Mouse (Mus musculus) kidney, embryonic 16.5 days (tissue): ENCODE results near the gene Lsamp. TPM values are rescaled to one million over a fixed set of nuclear protein-coding genes. Genes with fewer than 3 reads are reported as not detected.
"Not testable (repeated sequence)": the region's sequence is repeated elsewhere in the genome, so short reads cannot be mapped to it uniquely, and the experiment has no call there.

Experiments used
- ATAC-seq: fragments of 200-750 bp; cut with Nextera tagmentation; 2 replicates; pipeline ENCODE4 v1.8.0; 2017; ENCODE audit warnings: moderate TSS enrichment; ENCODE audit not compliant: low FRiP score, low TSS enrichment
- H3K27ac ChIP-seq: fragments of 300-500 bp; sonication (generic); 2 replicates; pipeline ENCODE4 v1.5.1; 2014; ENCODE audit warnings: low read length
- H3K27me3 ChIP-seq: fragments of 300-500 bp; sonication (generic); 2 replicates; pipeline ENCODE4 v1.6.1; 2014; ENCODE audit warnings: low read length, control low read depth, mixed read lengths; ENCODE audit not compliant: insufficient read depth
- H3K36me3 ChIP-seq: fragments of 300-500 bp; sonication (generic); 2 replicates; pipeline ENCODE4 v1.6.1; 2014; ENCODE audit warnings: low read length, control low read depth, mixed read lengths; ENCODE audit not compliant: insufficient read depth
- H3K4me1 ChIP-seq: fragments of 300-500 bp; sonication (generic); 2 replicates; pipeline ENCODE4 v1.6.1; 2014; ENCODE audit warnings: low read length, control low read depth, mixed read lengths; ENCODE audit not compliant: insufficient read depth
- H3K4me2 ChIP-seq: fragments of 300-500 bp; sonication (generic); replicated peaks from 2 replicates; pipeline ENCODE4 v1.6.1; 2014; ENCODE audit warnings: low read depth, low read length
- H3K4me3 ChIP-seq: fragments of 300-500 bp; sonication (generic); 2 replicates; pipeline ENCODE4 v1.5.1; 2014; ENCODE audit warnings: mild to moderate bottlenecking, low read length
- H3K9ac ChIP-seq: fragments of 300-500 bp; sonication (generic); replicated peaks from 2 replicates; pipeline ENCODE4 v1.6.1; 2014; ENCODE audit warnings: low read length
- H3K9me3 ChIP-seq: fragments of 300-500 bp; sonication (generic); 2 replicates; pipeline ENCODE4 v1.6.1; 2016; ENCODE audit warnings: low read length, control low read depth
- WGBS: fragments of 180-500 bp; shearing (Covaris S2); extraction: QIAGEN DNeasy Blood & Tissue Kit; methylation state at CpG from one replicate; pipeline ENCODE4 v1.1.7; 2014; 5-methylcytosine and 5-hydroxymethylcytosine counted together
- polyA plus RNA-seq: library from polyadenylated mRNA; unstranded; fragments of >200 nt; fragmentation: Nextera tagmentation; extraction: Ambion mirVana; gene quantifications from 2 replicates; pipeline ENCODE4 v1.2.1, GENCODE M21; 2015

Lsamp gene
- polyA plus RNA-seq, 1 experiment from 2014 or later, result 3.4 TPM

DNA sequence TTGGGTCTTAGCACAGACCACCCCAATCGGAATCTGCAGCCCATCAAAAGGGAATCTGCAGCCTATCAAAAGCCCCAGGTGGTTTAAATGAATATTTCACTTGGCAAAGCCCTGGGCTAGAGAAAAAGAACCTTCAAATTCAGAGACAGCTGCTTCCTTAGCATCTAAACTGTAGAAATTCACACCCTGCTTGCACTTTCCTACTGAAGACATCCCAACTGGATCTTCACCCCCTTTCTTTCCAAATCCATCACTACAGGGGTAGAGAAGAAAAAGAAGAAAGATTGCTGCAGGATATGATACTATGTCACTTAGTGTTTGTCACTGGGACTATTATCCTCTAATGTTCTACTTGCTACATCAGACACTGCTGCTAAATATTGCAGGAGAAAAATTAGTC is 1981.5 kb downstream of the Lsamp start:
- Histone ChIP-seq H3K4me3 (no peak overlapping the region), H3K4me2 (no peak overlapping the region), H3K27ac (no peak overlapping the region), H3K4me1 (no peaks in the 10 kb centered on the region), H3K9me3 (no peaks in the 10 kb centered on the region), H3K9ac (no peak overlapping the region), H3K36me3 (no peaks in the 10 kb centered on the region), H3K27me3 (no peaks in the 10 kb centered on the region)
- ATAC-seq, result no peak
- 75% methylated on average over 1 of the region's 1 CpGs for WGBS

DNA sequence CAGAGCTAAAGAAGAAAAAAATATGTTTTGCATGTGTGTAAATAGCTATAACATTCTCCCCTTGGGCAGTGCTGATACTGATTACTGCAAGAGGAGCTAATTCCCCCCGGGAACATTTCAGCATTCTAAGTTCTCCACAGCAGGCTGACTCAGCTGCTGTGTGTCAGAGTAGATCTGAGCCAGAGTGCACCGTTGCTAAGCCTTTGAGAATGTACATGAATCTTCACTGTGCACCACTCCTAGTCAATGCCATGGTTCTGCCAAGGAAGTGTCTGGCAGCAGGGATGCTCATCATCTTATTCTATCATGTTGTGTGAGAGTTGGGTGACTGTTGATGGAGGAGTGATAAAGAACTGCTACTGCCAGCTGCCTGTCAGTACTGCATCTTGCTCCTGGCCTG is 1985.1 kb downstream of the Lsamp start:
- ATAC-seq, result no peak
- Histone ChIP-seq H3K4me3 (no peak overlapping the region), H3K4me2 (no peak overlapping the region), H3K9me3 (no peaks in the 10 kb centered on the region), H3K4me1 (no peaks in the 10 kb centered on the region), H3K9ac (no peak overlapping the region), H3K27ac (no peak overlapping the region), H3K36me3 (no peaks in the 10 kb centered on the region), H3K27me3 (no peaks in the 10 kb centered on the region)
- WGBS, result 82% methylated on average over 2 of the region's 2 CpGs

DNA sequence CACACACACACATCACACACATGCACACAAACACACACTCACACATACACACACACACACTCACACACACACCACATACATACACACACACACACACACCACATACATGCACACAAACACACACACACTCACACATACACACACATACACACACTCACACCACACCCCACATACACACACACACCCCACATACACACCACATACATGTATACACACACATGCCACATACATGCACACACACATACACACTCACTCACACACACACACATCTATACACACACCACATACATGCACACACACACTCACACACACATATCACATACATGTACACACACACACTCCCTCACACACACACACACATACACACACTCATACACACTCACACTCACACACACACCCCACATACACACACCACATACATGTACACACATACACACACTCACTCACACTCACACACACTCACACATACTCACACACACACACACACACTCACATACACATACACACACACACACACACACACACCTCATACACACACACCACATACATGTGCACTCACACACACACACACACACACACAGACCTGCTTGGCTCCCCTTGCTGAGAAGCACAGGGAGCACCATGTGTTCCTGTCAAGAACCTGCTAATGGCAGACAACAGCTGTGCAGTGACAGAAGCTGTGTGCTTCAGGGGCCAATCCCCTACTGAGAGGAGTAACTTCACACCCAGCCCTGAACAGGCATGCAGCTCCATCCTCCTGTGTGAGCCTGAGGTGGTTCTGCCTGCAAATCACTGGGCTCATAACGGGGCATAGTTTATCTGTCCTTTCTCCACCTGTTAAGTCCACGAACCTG is 1990.9 kb downstream of the Lsamp start:
- H3K4me1 ChIP-seq, result no peaks in the 10 kb centered on the region
- H3K36me3 ChIP-seq, result no peaks in the 10 kb centered on the region
- H3K9me3 ChIP-seq, result no peaks in the 10 kb centered on the region
- 50% methylated on average over 2 of the region's 2 CpGs for WGBS
- no peak for ATAC-seq
- H3K4me2 ChIP-seq, result no peak overlapping the region
- H3K9ac ChIP-seq, result no peak overlapping the region
- H3K27me3 ChIP-seq, result no peaks in the 10 kb centered on the region
- no peak overlapping the region for H3K27ac ChIP-seq
- no peak overlapping the region for H3K4me3 ChIP-seq

DNA sequence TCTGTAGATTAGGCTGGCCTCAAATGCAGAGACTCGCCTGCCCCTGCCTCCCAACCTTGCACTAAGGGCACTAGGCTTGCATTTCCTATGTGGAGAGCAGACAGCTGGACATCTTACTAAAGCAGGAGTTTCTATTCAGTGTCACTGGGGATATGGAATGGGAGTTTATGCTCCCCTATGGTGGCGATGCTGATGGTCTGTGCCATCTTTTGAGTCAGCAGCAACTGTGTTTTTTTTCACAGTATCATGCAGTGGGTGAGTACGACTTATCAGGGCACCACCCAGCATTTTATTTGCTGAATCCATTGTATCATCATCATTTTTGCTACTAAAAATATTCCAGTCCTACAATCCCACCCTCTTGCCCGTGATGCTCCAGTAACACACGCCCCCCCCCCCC is 1992.7 kb downstream of the Lsamp start:
- no peak for ATAC-seq
- Histone ChIP-seq H3K27me3 (no peaks in the 10 kb centered on the region), H3K4me2 (no peak overlapping the region), H3K4me1 (no peaks in the 10 kb centered on the region), H3K9ac (no peak overlapping the region), H3K4me3 (no peak overlapping the region), H3K9me3 (no peaks in the 10 kb centered on the region), H3K27ac (no peak overlapping the region), H3K36me3 (no peaks in the 10 kb centered on the region)
- WGBS, result 76% methylated on average over 5 of the region's 5 CpGs

DNA sequence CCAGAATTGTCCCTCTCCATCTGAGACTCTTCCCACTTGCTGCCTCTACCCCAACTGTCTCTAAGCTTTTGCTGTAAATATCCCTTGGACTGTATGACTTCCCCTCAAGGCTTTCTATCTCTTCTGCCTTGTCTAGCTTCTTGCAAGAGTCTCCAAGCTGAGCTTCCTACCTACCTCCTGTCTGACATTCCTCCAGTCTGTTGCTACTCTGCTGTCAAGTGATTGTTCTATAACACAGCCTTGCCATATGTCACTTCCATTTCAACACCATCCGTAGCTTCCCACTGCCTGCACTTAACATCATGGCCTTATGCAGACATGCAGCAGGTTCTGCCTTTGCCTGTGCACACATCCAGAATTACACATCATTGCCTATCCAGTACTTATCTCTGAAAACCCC is 2012.8 kb downstream of the Lsamp start:
- 81% methylated on average over 1 of the region's 1 CpGs for WGBS

DNA sequence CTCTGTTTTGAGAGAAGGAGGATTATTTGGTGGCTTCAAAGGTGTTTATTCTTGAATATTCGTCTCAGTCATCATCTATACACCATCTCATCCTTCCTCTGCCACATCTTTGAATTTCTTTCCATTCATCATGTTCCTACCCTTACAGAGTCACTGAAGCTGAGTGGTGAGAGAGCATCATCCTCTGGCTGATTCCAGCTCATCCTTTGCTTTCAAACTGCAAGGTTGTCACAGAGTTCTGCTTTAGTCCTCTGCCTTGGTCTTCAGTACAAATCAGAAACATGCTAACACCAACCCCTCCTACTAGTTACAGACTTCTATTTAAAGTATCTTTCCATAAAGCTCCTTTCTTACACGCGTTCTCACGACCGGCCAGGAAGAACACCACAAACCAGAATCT is 2018.8 kb downstream of the Lsamp start:
- 92% methylated on average over 5 of the region's 5 CpGs for WGBS
- no peak overlapping the region for H3K4me2 ChIP-seq
- no peak overlapping the region for H3K4me3 ChIP-seq
- H3K27ac ChIP-seq, result no peak overlapping the region
- no peak for ATAC-seq
- H3K27me3 ChIP-seq, result no peaks in the 10 kb centered on the region
- no peaks in the 10 kb centered on the region for H3K36me3 ChIP-seq
- H3K9me3 ChIP-seq, result no peaks in the 10 kb centered on the region
- no peaks in the 10 kb centered on the region for H3K4me1 ChIP-seq
- H3K9ac ChIP-seq, result no peak overlapping the region

More for the DNA sequence above, 2012.8 kb downstream of the Lsamp start:
- Histone ChIP-seq H3K9ac (no peak overlapping the region), H3K4me1 (no peaks in the 10 kb centered on the region), H3K4me3 (no peak overlapping the region), H3K27me3 (no peaks in the 10 kb centered on the region; the same call in 1 of the 2 replicates), H3K4me2 (no peak overlapping the region), H3K9me3 (no peaks in the 10 kb centered on the region), H3K36me3 (no peaks in the 10 kb centered on the region), H3K27ac (no peak overlapping the region)
- ATAC-seq, result no peak

DNA sequence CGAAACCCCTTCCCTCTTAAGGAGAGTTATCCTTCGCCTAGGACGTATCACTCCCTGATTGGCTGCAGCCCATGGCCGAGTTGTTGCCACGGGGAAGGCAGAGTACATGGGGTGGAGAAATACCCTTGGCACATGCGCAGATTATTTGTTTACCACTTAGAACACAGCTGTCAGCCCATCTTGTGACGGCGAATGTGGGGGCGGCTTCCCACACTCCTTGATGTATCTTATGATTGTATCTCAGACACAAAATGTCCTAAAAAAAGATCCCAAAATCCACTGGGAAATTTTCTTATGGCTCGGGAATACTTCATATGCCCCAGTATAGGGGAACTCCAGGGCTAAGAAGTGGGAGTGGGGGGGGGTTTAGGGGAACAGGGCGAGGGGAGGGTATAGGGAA is 2019.3 kb downstream of the Lsamp start:
- not testable (repeated sequence) for H3K4me1 ChIP-seq, H3K4me2 ChIP-seq, H3K9ac ChIP-seq, H3K27me3 ChIP-seq, H3K9me3 ChIP-seq, H3K36me3 ChIP-seq, ATAC-seq, H3K27ac ChIP-seq, H3K4me3 ChIP-seq
- WGBS, result 97% methylated on average over 9 of the region's 11 CpGs

DNA sequence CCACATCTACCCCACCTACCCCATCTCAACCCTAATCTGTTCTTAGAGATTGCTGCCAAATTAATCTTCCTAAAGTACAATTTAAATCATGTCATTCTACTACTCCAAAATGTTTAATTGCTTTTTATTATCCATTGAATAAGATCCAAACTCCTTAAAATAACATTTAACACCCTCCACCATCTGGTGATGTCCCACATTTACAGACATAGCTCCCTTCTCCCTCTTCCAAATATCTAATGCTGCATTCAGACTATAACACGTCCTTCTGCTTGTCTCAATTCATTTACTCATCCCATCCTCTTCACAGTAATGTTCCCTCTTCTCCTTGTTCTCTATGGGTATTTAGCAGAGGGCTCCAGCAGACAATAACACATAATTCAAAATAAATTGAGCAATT is 2020.0 kb downstream of the Lsamp start:
- Histone ChIP-seq H3K9me3 (no peaks in the 10 kb centered on the region), H3K9ac (no peak overlapping the region), H3K4me1 (no peaks in the 10 kb centered on the region), H3K27ac (no peak overlapping the region), H3K27me3 (no peaks in the 10 kb centered on the region), H3K4me3 (no peak overlapping the region), H3K4me2 (no peak overlapping the region), H3K36me3 (no peaks in the 10 kb centered on the region)
- 52% methylated on average over 1 of the region's 1 CpGs for WGBS
- no peak for ATAC-seq

DNA sequence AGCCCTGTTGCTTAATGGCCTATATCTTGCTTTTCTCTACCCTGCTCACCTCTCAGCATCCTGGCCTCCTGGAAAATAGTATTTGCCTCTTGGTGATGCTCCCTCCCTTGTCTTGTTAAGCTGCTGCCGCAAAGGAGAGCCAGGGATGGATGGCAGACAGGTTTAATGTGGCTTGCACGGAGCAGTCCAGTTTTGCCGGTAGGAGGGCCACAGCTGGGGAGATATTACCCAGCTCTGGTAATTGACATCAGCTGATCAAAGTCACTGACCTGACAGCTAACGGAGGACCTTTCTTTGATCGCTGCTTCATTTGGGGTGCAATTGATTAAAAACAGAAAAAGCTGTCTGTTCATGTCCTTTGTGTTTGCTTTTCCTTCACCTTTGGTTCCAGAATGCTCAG is 2030.8 kb downstream of the Lsamp start:
- 44% methylated on average over 5 of the region's 5 CpGs for WGBS

DNA sequence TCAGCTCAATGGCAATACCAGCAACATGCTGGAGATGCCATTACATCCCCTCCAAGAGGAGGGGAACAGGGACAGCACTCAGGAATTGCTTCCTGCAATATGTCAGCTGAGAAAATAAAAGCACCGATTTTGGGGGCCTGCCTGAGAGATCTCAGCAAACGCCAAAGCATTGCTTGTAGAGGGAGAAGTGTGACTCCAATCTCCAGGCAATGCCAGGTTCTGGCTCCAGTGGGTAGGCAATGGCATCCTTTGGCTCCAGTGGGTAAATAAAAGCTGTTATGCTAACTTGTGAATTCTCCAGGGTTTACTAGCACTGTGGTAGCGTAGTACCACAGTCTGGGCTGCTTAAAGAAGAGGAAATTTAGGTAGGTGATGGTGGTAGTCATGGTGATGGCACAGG is 2031.3 kb downstream of the Lsamp start:
- Histone ChIP-seq H3K4me2 (no peak overlapping the region), H3K27ac (no peak overlapping the region), H3K36me3 (no peaks in the 10 kb centered on the region), H3K9ac (no peak overlapping the region), H3K4me1 (no peaks in the 10 kb centered on the region), H3K27me3 (no peaks in the 10 kb centered on the region), H3K9me3 (no peaks in the 10 kb centered on the region), H3K4me3 (no peak overlapping the region)
- ATAC-seq, result no peak
- 54% methylated on average over 3 of the region's 3 CpGs for WGBS

More for the DNA sequence above, 2030.8 kb downstream of the Lsamp start:
- Histone ChIP-seq H3K9ac (no peak overlapping the region), H3K27ac (no peak overlapping the region), H3K36me3 (no peaks in the 10 kb centered on the region), H3K4me3 (no peak overlapping the region), H3K4me1 (no peaks in the 10 kb centered on the region), H3K27me3 (no peaks in the 10 kb centered on the region), H3K9me3 (no peaks in the 10 kb centered on the region), H3K4me2 (no peak overlapping the region)
- ATAC-seq, result no peak
